Mouse (Mus musculus) limb, embryonic 15.5 days (tissue): ENCODE measurements at regions not wholly inside any gene's neighbourhood (a gene's known extent, or its start where the extent isn't known, plus 50 kb on each side); places are given as distances from the start of the nearest gene placed in this dataset.

Experiments
- ATAC-seq: fragments of 200-750 bp; cut with Nextera tagmentation; 2 replicates; pipeline ENCODE4 v1.8.0; 2017; ENCODE audit warnings: low read depth, moderate TSS enrichment; ENCODE audit not compliant: insufficient number of reproducible peaks, low FRiP score, low TSS enrichment
- H3K27ac ChIP-seq: fragments of 300-500 bp; sonication (generic); 2 replicates; pipeline ENCODE4 v1.5.1; 2015; ENCODE audit warnings: moderate library complexity, mild to moderate bottlenecking, inconsistent platforms
- H3K27me3 ChIP-seq: fragments of 300-500 bp; sonication (generic); 2 replicates; pipeline ENCODE4 v1.6.1; 2015; ENCODE audit warnings: inconsistent platforms
- H3K36me3 ChIP-seq: fragments of 300-500 bp; sonication (generic); 2 replicates; pipeline ENCODE4 v1.6.1; 2015; ENCODE audit warnings: inconsistent platforms
- H3K4me1 ChIP-seq: fragments of 300-500 bp; sonication (generic); 2 replicates; pipeline ENCODE4 v1.6.1; 2015; ENCODE audit warnings: inconsistent platforms
- H3K4me2 ChIP-seq: fragments of 300-500 bp; sonication (generic); 2 replicates; pipeline ENCODE4 v1.6.1; 2015; ENCODE audit warnings: mild to moderate bottlenecking, inconsistent platforms
- H3K4me3 ChIP-seq: fragments of 300-500 bp; sonication (generic); 2 replicates; pipeline ENCODE4 v1.5.1; 2015; ENCODE audit warnings: mild to moderate bottlenecking, inconsistent platforms
- H3K9ac ChIP-seq: fragments of 300-500 bp; sonication (generic); 2 replicates; pipeline ENCODE4 v1.6.1; 2015; ENCODE audit warnings: inconsistent platforms
- H3K9me3 ChIP-seq: fragments of 300-500 bp; sonication (generic); 2 replicates; pipeline ENCODE4 v1.6.1; 2016; ENCODE audit warnings: inconsistent platforms
- WGBS: fragments of 180-500 bp; shearing (Covaris S2); methylation state at CpG from one replicate; pipeline ENCODE4 v1.1.7; 2015; 5-methylcytosine and 5-hydroxymethylcytosine counted together

- no peaks in the 10 kb centered on the region for H3K27me3 ChIP-seq
- H3K9me3 ChIP-seq, result no peaks in the 10 kb centered on the region
- no peak overlapping the region for H3K4me3 ChIP-seq
- H3K27ac ChIP-seq, result no peak overlapping the region
- no peaks in the 10 kb centered on the region for H3K36me3 ChIP-seq
- 60% methylated on average over 8 of the region's 8 CpGs for WGBS
- no peak overlapping the region for H3K4me2 ChIP-seq
- H3K4me1 ChIP-seq, result no peaks in the 10 kb centered on the region
- no peak overlapping the region for H3K9ac ChIP-seq
- no peak for ATAC-seq
Measured at GRCm38 (mm10) chr15:96234783-96235182, 52.5 kb upstream of the Arid2 start.
